ENCODE assay signal across 13 mouse cellular contexts in the genomic region with DNA sequence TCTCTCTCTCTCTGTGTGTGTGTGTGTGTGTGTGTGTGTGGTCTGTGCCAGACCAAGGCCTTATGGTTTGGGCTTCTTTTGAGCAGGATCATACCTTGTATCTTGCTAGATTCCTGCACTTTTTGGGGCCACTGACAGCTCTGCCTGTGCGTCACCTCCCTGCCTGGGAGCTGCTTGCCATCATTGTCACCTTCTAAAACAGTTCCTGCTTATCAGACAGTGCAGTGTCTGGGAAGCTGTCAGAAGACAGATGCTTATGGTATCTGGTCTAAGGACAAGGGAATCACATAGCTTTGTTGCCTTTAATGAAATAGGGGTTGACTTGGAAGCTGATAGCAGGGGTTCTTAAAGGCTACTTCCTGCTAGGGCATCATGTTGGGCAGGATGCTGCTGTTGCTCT.
"Had no signal": no experiment of that assay in that cellular context is flagged by ENCODE, and none has a peak within 500 bp of the region (broad histone marks: within the 10 kb centered on the region; RNA-seq: fewer than 3 reads in every experiment).

No protein-coding gene starts in this region.

- ATAC-seq: liver, postnatal 0 days; midbrain, embryonic 13.5 days had no signal

- H3K9ac ChIP-seq: limb, embryonic 12.5 days; liver, embryonic 13.5 days; liver, postnatal 0 days; midbrain, embryonic 13.5 days; stomach, embryonic 15.5 days had no signal

- H3K4me1 ChIP-seq: limb, embryonic 12.5 days; liver, embryonic 13.5 days; midbrain, embryonic 13.5 days; stomach, embryonic 15.5 days had no signal

- H3K4me2 ChIP-seq: limb, embryonic 12.5 days; liver, embryonic 13.5 days; midbrain, embryonic 13.5 days; stomach, embryonic 15.5 days had no signal

- H3K9me3 ChIP-seq: limb, embryonic 12.5 days; liver, embryonic 13.5 days; stomach, embryonic 15.5 days had no signal

- DNase-seq: kidney, postnatal 10 days; kidney, postnatal 4 days; liver; liver, embryonic 13.5 days; liver, postnatal 0 days; lung, postnatal 36 days; right cerebral cortex, postnatal 14 days; thymus, adult 2 months; thymus, postnatal 25 days had no signal

- H3K36me3 ChIP-seq: limb, embryonic 12.5 days; liver, embryonic 13.5 days; midbrain, embryonic 13.5 days; stomach, embryonic 15.5 days had no signal

- H3K27me3 ChIP-seq: limb, embryonic 12.5 days; liver, embryonic 13.5 days; midbrain, embryonic 13.5 days; stomach, embryonic 15.5 days had no signal

- H3K27ac ChIP-seq: layer of hippocampus, adult 2 months; limb, embryonic 12.5 days; liver, embryonic 13.5 days; midbrain, embryonic 13.5 days; stomach, embryonic 15.5 days had no signal

- H3K4me3 ChIP-seq: layer of hippocampus, adult 2 months; limb, embryonic 12.5 days; liver, embryonic 13.5 days; midbrain, embryonic 13.5 days; stomach, embryonic 15.5 days had no signal
